Mouse (Mus musculus): ENCODE measurements around the gene Rasl11b.

Rasl11b gene

GRCm38 (mm10) chr5:74188886-74189285, 6.2 kb upstream of the Rasl11b start:
- DNase-seq (ENCODE audit: low spot score) = no peak

- DNase-seq (ENCODE audit: low spot score) = no peak
Observed at GRCm38 (mm10) chr5:74189484-74190160, 5.5 kb upstream of the Rasl11b start.

- no peak for DNase-seq (ENCODE audit: low spot score)
Observed at GRCm38 (mm10) chr5:74190161-74190491, 5.0 kb upstream of the Rasl11b start.

GRCm38 (mm10) chr5:74190911-74191310, 4.2 kb upstream of the Rasl11b start:
- no peak for DNase-seq (ENCODE audit: low spot score)

GRCm38 (mm10) chr5:74193008-74193407, 2.1 kb upstream of the Rasl11b start:
- DNase-seq (ENCODE audit: low spot score) = no peak

- DNase-seq (ENCODE audit: low spot score) = no peak
Observed at GRCm38 (mm10) chr5:74193626-74194025, 1.5 kb upstream of the Rasl11b start.

- DNase-seq (ENCODE audit: low spot score) = no peak
Observed at GRCm38 (mm10) chr5:74194027-74194840, 852 bp upstream of the Rasl11b start.

- no peak for DNase-seq (ENCODE audit: low spot score)
Observed at GRCm38 (mm10) chr5:74195614-74196306, 674 bp downstream of the Rasl11b start.

GRCm38 (mm10) chr5:74196307-74196618, 1.2 kb downstream of the Rasl11b start:
- no peak for DNase-seq (ENCODE audit: low spot score)

- DNase-seq (ENCODE audit: low spot score) = no peak
Observed at GRCm38 (mm10) chr5:74197541-74198330, 2.6 kb downstream of the Rasl11b start.

GRCm38 (mm10) chr5:74198446-74198845, 3.4 kb downstream of the Rasl11b start:
- no peak for DNase-seq (ENCODE audit: low spot score)

GRCm38 (mm10) chr5:74199793-74200192, 4.7 kb downstream of the Rasl11b start:
- no peak for DNase-seq (ENCODE audit: low spot score)

- DNase-seq (ENCODE audit: low spot score) = peak; percentile 72
Observed at GRCm38 (mm10) chr5:74200481-74200880, 5.4 kb downstream of the Rasl11b start.

GRCm38 (mm10) chr5:74201570-74202357, 6.7 kb downstream of the Rasl11b start:
- no peak for DNase-seq (ENCODE audit: low spot score)

- no peak for DNase-seq (ENCODE audit: low spot score)
Observed at GRCm38 (mm10) chr5:74202515-74202914, 7.4 kb downstream of the Rasl11b start.

- DNase-seq (ENCODE audit: low spot score) = no peak
Observed at GRCm38 (mm10) chr5:74204465-74204864, 9.4 kb downstream of the Rasl11b start.

GRCm38 (mm10) chr5:74205509-74205908, 10.4 kb downstream of the Rasl11b start:
- DNase-seq (ENCODE audit: low spot score) = no peak

- no peak for DNase-seq (ENCODE audit: low spot score)
Observed at GRCm38 (mm10) chr5:74206038-74206437, 11.0 kb downstream of the Rasl11b start.

GRCm38 (mm10) chr5:74206649-74207048, 11.6 kb downstream of the Rasl11b start:
- DNase-seq (ENCODE audit: low spot score) = no peak

- no peak for DNase-seq (ENCODE audit: low spot score)
Observed at GRCm38 (mm10) chr5:74207209-74207608, 12.1 kb downstream of the Rasl11b start.

- DNase-seq (ENCODE audit: low spot score) = no peak
Observed at GRCm38 (mm10) chr5:74208438-74208837, 13.4 kb downstream of the Rasl11b start.

- DNase-seq (ENCODE audit: low spot score) = no peak
Observed at GRCm38 (mm10) chr5:74209640-74210039, 14.6 kb downstream of the Rasl11b start.
